Mouse (Mus musculus): ENCODE data around the gene Cpsf6.

DNA sequence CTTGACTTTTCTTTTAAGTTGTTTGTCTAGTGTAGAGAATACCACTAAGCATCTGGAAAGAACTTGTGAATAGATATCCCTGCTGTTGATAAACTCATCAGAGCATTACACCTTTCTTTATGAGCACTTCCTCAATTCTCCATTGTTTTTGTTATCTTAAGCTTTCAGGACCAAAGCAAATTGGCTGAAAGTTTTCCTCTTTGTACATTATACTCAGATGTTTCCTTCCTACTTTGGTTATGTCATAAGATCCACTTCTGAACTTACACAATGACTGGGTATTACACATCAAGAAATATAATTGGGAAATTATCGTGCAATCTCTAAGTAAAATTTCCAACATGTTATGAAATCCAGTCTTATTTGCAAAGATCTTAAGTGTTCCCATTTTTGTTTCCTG lies 78.1 kb downstream of the Cpsf6 start:
- no peak for TF ChIP-seq CTCF (IDR thresholded peaks at IDR 0.05; ENCODE audit: borderline replicate concordance, extremely low read depth, insufficient read depth, insufficient read length)
- TF ChIP-seq POLR2A (IDR thresholded peaks at IDR 0.05; ENCODE audit: borderline replicate concordance, extremely low read depth, insufficient read depth, insufficient read length, poor library complexity, severe bottlenecking), result no peak
